Mouse (Mus musculus): ENCODE measurements at regions not wholly inside any gene's neighbourhood (a gene's known extent, or its start where the extent isn't known, plus 50 kb on each side); places are given as distances from the start of the nearest gene placed in this dataset.

DNA sequence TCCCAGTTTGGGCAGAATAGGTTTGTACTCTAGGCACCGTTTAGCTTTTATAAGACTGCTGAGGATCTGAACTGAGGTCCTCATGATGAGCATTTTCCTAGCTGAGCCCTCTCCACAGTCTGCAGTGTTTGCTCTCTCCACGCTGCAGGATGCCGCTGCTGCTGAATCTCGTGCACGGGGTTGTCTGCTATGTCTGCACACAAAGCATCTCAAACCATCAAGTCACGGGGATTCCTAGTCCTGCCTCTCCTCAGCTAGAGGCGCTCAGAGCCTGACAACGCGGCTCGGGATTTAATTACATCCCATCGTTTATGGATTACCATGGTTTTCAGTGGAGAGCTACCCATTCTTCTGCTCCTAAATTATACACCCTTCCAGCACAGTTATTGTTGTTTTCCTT is 175.6 kb downstream of the Rnf144b start:
- no peak overlapping the region for H3K27ac ChIP-seq
- no peak overlapping the region for H3K4me2 ChIP-seq
- no peak overlapping the region for H3K9ac ChIP-seq
- H3K36me3 ChIP-seq (ENCODE audit: poor library complexity, severe bottlenecking) = no peaks in the 10 kb centered on the region
- H3K9me3 ChIP-seq (replicated peaks) = no peaks in the 10 kb centered on the region
- H3K4me3 ChIP-seq = no peak overlapping the region
- no peaks in the 10 kb centered on the region for H3K27me3 ChIP-seq
- 0 out of 2 replicates have a peak, but pooled peaks have one; percentile 19 for ATAC-seq
- WGBS = 48% methylated on average over 11 of the region's 11 CpGs
- peaks cover 12% of the 10 kb centered on the region; the same call in 1 of the 2 replicates for H3K4me1 ChIP-seq

DNA sequence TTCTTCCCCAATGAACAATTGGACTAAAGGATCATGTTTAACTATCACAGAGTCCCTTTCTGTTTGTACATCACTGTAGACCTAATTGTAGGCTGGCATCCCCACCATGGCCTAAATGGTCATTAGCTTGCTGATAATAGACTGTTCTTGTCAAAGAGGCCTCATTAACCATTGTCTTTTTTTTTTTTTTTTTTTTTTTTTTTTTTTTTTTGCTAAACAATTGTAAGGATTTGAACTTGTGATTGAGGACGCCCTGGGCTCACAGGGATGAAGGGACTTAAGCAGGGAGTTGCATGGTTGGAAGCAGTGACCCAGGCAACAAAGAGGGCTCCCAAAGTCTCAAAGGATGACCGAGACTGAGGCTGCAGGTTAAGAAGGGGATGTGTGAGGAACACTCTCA is 178.0 kb downstream of the Rnf144b start:
- WGBS = 25% methylated on average over 2 of the region's 2 CpGs
- no peak overlapping the region for H3K27ac ChIP-seq
- no peak for ATAC-seq

DNA sequence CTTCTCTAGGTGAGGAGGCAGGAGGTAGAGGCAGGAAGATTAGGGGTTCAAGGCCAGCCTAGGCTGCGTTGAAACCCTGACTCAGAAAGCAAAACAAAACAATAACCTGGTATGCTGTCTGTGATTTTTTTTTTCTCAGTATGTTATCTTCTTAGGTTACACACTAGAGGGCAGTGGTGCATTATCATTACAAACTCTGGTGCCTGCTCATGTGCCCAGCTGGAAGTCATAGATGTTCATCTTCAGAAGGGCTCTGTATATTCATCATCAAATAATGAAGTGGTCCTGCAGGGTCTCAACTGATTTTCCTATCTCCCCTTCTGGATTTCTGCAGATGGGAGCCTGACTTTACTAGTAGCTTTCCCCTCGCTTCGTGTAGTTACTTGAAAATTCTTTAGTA is 178.6 kb downstream of the Rnf144b start:
- Histone ChIP-seq H3K36me3 (ENCODE audit: poor library complexity, severe bottlenecking) (no peaks in the 10 kb centered on the region), H3K4me3 (no peak overlapping the region), H3K27ac (no peak overlapping the region), H3K9me3 (replicated peaks) (no peaks in the 10 kb centered on the region), H3K4me2 (no peak overlapping the region), H3K9ac (no peak overlapping the region), H3K4me1 (peaks cover 12% of the 10 kb centered on the region; the same call in 1 of the 2 replicates), H3K27me3 (no peaks in the 10 kb centered on the region)
- peak; percentile 45; the same call in 1 of the 2 replicates for ATAC-seq
- 55% methylated on average over 3 of the region's 3 CpGs for WGBS

More for the DNA sequence above, 178.0 kb downstream of the Rnf144b start:
- Histone ChIP-seq H3K27me3 (no peaks in the 10 kb centered on the region), H3K4me3 (no peak overlapping the region), H3K36me3 (ENCODE audit: poor library complexity, severe bottlenecking) (no peaks in the 10 kb centered on the region), H3K4me2 (no peak overlapping the region), H3K9ac (no peak overlapping the region), H3K9me3 (replicated peaks) (no peaks in the 10 kb centered on the region), H3K4me1 (peaks cover 12% of the 10 kb centered on the region; the same call in 1 of the 2 replicates)

DNA sequence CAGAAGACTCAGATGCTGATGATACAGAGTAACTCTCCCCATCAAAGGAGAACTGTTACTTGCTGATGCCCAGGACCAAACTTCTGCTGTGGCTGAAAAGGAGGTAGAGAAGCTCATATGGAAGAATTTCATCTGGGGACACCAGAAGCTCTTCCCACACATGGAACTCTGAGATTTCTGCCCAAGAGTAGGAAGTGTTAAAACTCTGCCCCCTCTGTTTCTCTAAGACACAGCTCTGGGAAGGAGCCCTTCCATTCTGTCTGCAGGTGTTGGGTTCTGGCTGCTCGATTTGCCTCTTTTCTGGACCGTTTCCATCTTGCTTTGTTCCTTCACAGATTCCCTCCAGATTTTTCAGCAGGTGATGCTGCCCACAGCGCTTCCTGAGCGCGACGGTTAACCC is 187.0 kb downstream of the Rnf144b start:
- no peaks in the 10 kb centered on the region for H3K36me3 ChIP-seq (ENCODE audit: poor library complexity, severe bottlenecking)
- peaks cover 12% of the 10 kb centered on the region for H3K4me1 ChIP-seq
- H3K9me3 ChIP-seq (replicated peaks) = no peaks in the 10 kb centered on the region
- 89% methylated on average over 6 of the region's 6 CpGs for WGBS
- no peak overlapping the region for H3K4me2 ChIP-seq
- H3K9ac ChIP-seq = no peak overlapping the region
- no peaks in the 10 kb centered on the region for H3K27me3 ChIP-seq
- H3K27ac ChIP-seq = no peak overlapping the region
- ATAC-seq = no peak
- no peak overlapping the region for H3K4me3 ChIP-seq

GRCm38 (mm10) chr13:47310751-47311202 is 188.3 kb downstream of the Rnf144b start:
- Histone ChIP-seq H3K4me1 (peaks cover 12% of the 10 kb centered on the region), H3K9ac (no peak overlapping the region), H3K4me3 (no peak overlapping the region), H3K36me3 (ENCODE audit: poor library complexity, severe bottlenecking) (no peaks in the 10 kb centered on the region), H3K27me3 (no peaks in the 10 kb centered on the region), H3K9me3 (replicated peaks) (no peaks in the 10 kb centered on the region), H3K4me2 (peak overlapping the region; percentile 6; the same call in 1 of the 2 replicates), H3K27ac (peak overlapping the region; percentile 60)
- 21% methylated on average over 7 of the region's 7 CpGs for WGBS
- peak; percentile 83 for ATAC-seq

DNA sequence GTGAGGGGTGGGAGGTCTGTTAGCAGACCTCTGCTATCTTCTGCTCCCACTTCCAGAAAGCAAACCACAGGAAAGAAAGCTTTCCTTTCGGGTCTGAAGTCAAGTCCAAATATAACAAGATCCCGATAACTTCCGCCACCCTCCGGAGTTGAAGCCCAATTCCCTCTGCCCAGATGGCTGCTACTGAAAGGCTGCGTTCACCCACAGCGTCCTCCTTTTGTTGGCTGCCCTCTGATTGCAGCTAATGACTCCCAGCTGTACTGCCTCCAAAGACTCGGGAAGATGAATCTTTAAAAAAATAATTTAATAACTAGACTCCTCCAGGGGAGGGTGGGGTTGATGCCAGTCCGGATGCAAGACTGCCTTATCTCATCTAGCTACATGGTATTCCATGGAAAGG is 197.1 kb downstream of the Rnf144b start:
- H3K4me1 ChIP-seq = peaks cover 9% of the 10 kb centered on the region
- no peak overlapping the region for H3K4me3 ChIP-seq
- no peaks in the 10 kb centered on the region for H3K27me3 ChIP-seq
- no peak for ATAC-seq
- no peak overlapping the region for H3K27ac ChIP-seq
- 64% methylated on average over 8 of the region's 8 CpGs for WGBS
- no peaks in the 10 kb centered on the region for H3K36me3 ChIP-seq (ENCODE audit: poor library complexity, severe bottlenecking)
- no peak overlapping the region for H3K4me2 ChIP-seq
- H3K9ac ChIP-seq = no peak overlapping the region
- no peaks in the 10 kb centered on the region for H3K9me3 ChIP-seq (replicated peaks)

DNA sequence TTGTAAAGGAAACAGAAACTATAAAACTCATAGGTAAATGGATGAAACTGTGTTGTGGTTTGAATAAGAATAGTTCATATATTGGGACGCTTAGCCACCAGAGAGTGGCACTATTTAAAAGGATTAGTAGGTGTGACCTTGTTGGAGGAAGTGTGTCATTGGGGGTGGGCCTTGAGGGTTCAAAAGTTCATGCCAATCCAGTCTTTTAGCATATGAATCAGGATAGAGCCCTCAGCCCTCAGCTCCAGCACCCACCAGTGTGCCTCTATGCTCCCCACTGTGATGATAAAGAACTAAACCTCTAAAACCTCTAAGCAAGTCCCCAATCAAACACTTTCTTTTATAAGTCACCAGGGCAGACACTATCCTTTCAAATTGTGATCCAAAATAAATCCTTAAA is 199.4 kb downstream of the Rnf144b start:
- Histone ChIP-seq H3K4me3 (no peak overlapping the region), H3K27me3 (no peaks in the 10 kb centered on the region), H3K27ac (no peak overlapping the region), H3K36me3 (ENCODE audit: poor library complexity, severe bottlenecking) (no peaks in the 10 kb centered on the region), H3K4me1 (peaks cover 9% of the 10 kb centered on the region), H3K4me2 (no peak overlapping the region), H3K9ac (no peak overlapping the region), H3K9me3 (replicated peaks) (no peaks in the 10 kb centered on the region)
- WGBS = 76% methylated on average over 1 of the region's 1 CpGs
- no peak for ATAC-seq

DNA sequence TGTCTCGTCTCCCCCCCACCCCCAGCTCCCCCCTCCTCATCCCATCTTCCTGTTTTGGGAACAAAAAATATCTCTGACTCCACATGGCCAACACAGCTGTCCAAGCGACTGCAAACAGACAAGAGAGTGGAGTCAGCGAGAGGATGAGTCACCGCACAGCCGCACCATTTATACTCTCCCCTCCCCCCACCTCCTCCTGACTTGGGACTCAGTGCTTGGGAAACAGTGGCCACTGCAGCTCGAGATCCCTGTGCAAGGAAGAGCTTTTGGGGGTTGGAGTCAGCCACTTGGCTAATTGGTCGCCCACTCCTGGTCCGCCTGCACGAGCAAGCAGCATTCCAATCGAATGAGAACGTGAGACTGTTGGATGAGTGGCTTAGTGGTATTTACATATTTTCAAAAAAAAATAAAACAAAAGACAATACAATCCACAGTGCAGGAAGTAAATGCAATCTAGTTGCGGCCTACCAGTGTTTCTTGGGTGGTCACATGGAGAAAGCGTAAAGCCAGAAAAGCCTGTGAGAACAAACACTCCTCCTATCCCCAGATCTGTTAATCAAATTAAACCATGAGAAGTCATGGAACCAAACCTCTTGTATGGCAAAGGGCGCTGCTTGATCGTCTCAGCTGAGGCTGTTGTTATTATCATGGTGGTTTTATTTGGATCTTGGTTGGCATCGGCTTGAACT is 213.7 kb downstream of the Rnf144b start:
- Histone ChIP-seq H3K4me2 (no peak overlapping the region), H3K4me1 (peaks cover 11% of the 10 kb centered on the region; the same call in 1 of the 2 replicates), H3K36me3 (ENCODE audit: poor library complexity, severe bottlenecking) (no peaks in the 10 kb centered on the region), H3K9ac (no peak overlapping the region), H3K4me3 (no peak overlapping the region), H3K27ac (no peak overlapping the region), H3K27me3 (no peaks in the 10 kb centered on the region), H3K9me3 (replicated peaks) (no peaks in the 10 kb centered on the region)
- WGBS = 74% methylated on average over 16 of the region's 16 CpGs
- ATAC-seq = no peak

DNA sequence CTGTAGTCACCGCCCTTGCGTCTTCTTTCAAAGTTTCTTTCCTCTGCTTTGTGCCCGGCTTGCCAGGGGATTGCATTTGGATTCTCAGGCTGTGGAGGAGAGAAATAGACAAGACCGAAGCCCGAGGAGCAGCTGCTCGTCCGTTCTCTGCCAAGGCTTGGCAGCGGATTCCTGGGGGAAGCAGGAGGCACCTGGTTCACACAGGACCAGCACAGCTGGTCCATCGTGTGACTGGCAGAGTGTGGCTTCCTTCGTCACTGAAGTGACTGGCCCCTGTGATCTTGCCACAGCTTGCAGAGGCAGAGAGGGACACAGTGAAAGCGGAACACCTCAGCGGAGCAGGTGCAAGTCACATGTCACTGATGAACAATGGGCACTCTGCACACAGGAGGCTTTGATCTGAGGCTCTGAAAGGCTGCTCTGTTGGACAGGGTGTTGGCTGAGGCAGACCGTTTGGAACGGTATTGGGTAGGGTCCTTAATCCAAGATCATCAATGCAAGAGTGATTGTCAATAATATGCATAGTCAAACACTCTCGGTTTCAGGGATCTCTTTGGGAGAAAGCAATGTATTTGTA is 214.5 kb downstream of the Rnf144b start:
- H3K27ac ChIP-seq = peak overlapping the region; percentile 32; the same call in 1 of the 2 replicates
- no peaks in the 10 kb centered on the region for H3K36me3 ChIP-seq (ENCODE audit: poor library complexity, severe bottlenecking)
- ATAC-seq = peak; percentile 68
- H3K4me1 ChIP-seq = peaks cover 11% of the 10 kb centered on the region; the same call in 1 of the 2 replicates
- H3K9me3 ChIP-seq (replicated peaks) = no peaks in the 10 kb centered on the region
- H3K4me3 ChIP-seq = no peak overlapping the region
- WGBS = 65% methylated on average over 15 of the region's 15 CpGs
- no peak overlapping the region for H3K4me2 ChIP-seq
- no peaks in the 10 kb centered on the region for H3K27me3 ChIP-seq
- no peak overlapping the region for H3K9ac ChIP-seq

DNA sequence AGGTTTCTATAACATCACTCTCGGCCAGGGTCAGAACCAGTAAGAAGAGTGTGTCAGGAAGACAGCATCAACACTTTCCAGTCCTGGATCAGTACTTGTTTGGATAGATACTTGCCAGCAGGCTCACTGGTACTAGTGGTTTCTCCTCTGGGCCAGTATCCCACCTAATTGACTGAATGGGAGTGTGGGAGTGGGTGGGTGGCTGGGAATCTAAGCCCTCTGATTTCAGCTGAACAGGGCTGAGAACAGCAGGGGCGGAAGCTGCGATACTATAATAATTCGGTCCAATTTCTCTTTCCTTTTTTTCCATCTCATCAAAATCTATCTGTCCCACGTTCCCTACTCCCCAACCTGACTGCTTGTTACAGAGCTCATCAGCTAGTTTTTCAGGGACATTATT is 217.0 kb downstream of the Rnf144b start:
- H3K9me3 ChIP-seq (replicated peaks) = no peaks in the 10 kb centered on the region
- H3K27ac ChIP-seq = no peak overlapping the region
- no peak overlapping the region for H3K4me2 ChIP-seq
- 65% methylated on average over 5 of the region's 5 CpGs for WGBS
- no peak overlapping the region for H3K9ac ChIP-seq
- H3K36me3 ChIP-seq (ENCODE audit: poor library complexity, severe bottlenecking) = no peaks in the 10 kb centered on the region
- no peak overlapping the region for H3K4me3 ChIP-seq
- ATAC-seq = no peak
- H3K27me3 ChIP-seq = no peaks in the 10 kb centered on the region
- peaks cover 11% of the 10 kb centered on the region; the same call in 1 of the 2 replicates for H3K4me1 ChIP-seq

DNA sequence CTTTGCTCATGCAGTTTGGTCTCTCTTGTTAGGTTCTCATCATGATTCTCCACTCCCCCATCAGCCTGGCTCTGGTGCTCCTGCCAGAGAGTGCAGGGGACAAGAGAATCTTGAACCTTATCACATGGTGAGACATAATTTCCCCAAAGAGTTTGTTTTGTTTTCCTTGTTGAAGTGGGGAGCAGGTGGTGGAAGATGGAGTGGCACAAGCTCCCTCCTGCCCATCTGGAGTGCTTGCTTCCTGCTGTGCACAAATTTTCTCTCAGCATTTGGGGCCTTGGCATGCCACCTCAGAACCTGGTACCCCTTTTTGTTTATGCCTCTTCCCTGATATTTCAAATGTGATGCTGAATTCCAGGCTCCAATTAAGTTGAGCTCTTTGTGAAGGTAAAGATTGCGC is 219.9 kb downstream of the Rnf144b start:
- H3K27ac ChIP-seq = no peak overlapping the region
- no peak for ATAC-seq
- peaks cover 3% of the 10 kb centered on the region; the same call in 1 of the 2 replicates for H3K4me1 ChIP-seq
- WGBS = 100% methylated on average over 1 of the region's 1 CpGs
- H3K4me2 ChIP-seq = no peak overlapping the region
- H3K4me3 ChIP-seq = no peak overlapping the region
- no peaks in the 10 kb centered on the region for H3K36me3 ChIP-seq (ENCODE audit: poor library complexity, severe bottlenecking)
- H3K27me3 ChIP-seq = no peaks in the 10 kb centered on the region
- H3K9ac ChIP-seq = no peak overlapping the region
- H3K9me3 ChIP-seq (replicated peaks) = no peaks in the 10 kb centered on the region

DNA sequence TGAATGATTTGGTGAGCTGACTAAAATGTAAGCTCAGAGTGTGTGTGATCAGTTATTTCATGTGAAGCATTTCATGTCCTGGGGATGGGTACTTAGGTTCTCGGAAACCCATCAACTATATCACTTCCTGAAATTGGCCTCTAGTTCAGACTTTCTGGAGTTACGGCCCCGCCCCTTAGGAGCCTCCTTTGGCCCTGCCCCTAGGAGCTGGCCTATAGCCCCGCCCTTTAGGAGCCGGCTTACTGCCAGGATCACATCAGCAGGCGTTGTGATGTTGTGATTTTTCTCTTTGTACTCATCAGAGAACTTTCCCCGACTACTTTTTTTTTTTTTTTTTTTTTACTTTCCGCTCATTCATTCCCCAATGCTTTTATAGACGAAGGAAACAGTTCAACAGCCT is 223.1 kb downstream of the Rnf144b start:
- ATAC-seq = no peak
- Histone ChIP-seq H3K4me3 (no peak overlapping the region), H3K27ac (no peak overlapping the region), H3K9ac (no peak overlapping the region), H3K4me2 (no peak overlapping the region), H3K4me1 (peaks cover 7% of the 10 kb centered on the region), H3K36me3 (ENCODE audit: poor library complexity, severe bottlenecking) (no peaks in the 10 kb centered on the region), H3K9me3 (replicated peaks) (no peaks in the 10 kb centered on the region), H3K27me3 (no peaks in the 10 kb centered on the region)
- 38% methylated on average over 9 of the region's 9 CpGs for WGBS
